Mouse (Mus musculus) neutrophil, adult 59 days (primary cell): ENCODE data around the gene Gm10643. TPM values are rescaled to one million over a fixed set of nuclear protein-coding genes. Genes with fewer than 3 reads are reported as not detected.

ENCODE experiments used
- total RNA-seq, 2 experiments: library from RNA; stranded (reverse); gene quantifications; 1 replicate in 1 of 2; 2 replicates in 1 of 2; pipeline ENCODE4 v1.2.4; 2023

Gm10643 gene
- total RNA-seq: 1 to 10 TPM; 1.5 to 1.9 TPM

DNA sequence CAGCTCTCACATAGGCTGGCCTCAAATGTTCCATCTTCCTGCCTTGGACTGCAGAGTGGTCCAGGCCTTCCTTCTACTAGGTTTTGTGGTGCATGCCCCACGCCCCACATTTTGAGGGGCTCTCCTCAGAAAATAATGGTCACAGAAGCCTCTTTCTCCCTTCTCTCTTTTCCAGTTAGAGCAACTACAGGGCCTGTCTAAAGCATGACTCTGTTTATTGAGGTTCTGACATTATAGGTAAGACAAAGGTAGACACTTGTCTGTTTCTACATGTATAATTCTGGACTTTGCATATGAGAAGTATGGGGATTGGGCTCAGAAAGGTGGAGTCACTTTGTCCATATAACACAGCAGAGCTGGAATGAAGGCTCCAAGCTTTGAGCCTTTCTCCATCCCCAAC is at the start of gene Gm10643:
Gene Gm10643 (minus strand): TSS at position 101 of the 400 bp plus-strand sequence.

DNA sequence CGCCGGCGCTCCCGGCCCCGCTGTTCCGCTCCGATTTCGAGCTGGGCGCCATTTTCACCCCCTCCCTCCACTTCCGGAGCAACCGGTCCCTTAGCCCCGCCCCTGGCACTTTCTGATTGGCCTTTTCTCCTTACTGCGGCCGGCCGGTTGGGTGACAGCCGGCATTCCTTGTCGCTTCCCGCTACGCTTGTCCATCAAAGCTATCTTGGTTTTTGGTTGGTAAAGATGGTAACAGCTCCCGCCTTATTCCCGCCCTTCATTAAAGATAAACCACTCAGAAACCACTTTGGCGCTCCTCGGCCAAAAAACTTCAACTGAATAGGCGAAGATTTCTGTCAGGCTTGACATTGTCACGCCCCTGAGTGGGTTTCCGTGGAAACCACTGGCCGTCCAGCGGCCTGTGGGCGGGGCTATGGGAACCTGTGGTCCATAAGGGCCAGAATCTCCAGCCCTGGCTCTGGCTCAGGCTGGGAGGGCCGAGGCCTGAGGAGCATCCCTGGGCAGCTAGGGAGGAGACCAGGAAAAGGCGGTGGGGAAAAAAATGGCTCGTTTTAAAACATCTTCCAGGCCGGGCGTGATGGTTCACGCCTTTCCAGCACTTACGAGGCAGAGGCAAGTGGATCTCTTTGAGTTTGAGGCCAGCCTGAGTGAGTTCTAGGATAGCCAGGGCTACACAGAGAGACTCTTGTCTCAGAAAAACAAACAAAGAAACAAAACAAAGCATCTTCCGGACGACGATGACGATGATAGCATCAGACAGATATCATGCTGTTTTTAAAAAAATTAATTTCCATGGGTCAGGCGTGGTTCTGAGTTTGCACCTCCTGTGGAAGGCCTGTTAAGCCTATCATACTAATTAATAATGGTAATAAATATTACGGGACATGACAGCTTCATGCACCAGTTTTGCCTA is 40.0 kb upstream of the Gm10643 start, which contains the start of gene Dcaf15:
Gene Dcaf15 (minus strand): TSS at position 72 of the 913 bp plus-strand sequence.

GRCm38 (mm10) chr8:84066291-84066930 is 1.5 kb upstream of the Gm10643 start, which contains the start of gene Rfx1:
Rfx1 (plus strand) TSS chr8:84066834.

GRCm38 (mm10) chr8:84044900-84045299 is 20.0 kb downstream of the Gm10643 start, which contains the start of gene Rln3:
Rln3 (minus strand) TSS chr8:84045000.

GRCm38 (mm10) chr8:84042066-84042947 is 22.6 kb downstream of the Gm10643 start, which contains the start of gene Il27ra:
Il27ra (minus strand) TSS chr8:84042589.

GRCm38 (mm10) chr8:84021096-84021495 is 43.8 kb downstream of the Gm10643 start, which contains the start of gene Palm3:
Palm3 (plus strand) TSS chr8:84021471.

Other genes starting within 250 kb of the Gm10643 start
- gene Adgrl1, start 165.0 kb downstream of the Gm10643 start, total RNA-seq: 1 to 10 TPM; 1.4 to 2.7 TPM
- under 1 TPM in 1 of 2 experiments, not detected in 1; 0.26 TPM for gene Gm10644, start 109.9 kb downstream of the Gm10643 start, total RNA-seq
- gene Asf1b, start 109.6 kb downstream of the Gm10643 start, total RNA-seq: 10 to 100 TPM; 47.9 to 50.2 TPM
- 10 to 100 TPM; 33.3 to 34.6 TPM for gene Prkaca, start 92.1 kb downstream of the Gm10643 start, total RNA-seq
- gene Samd1, start 67.5 kb downstream of the Gm10643 start, total RNA-seq: 10 to 100 TPM; 35.0 to 52.0 TPM
- not detected for gene 1700067K01Rik, start 63.6 kb downstream of the Gm10643 start, total RNA-seq
- gene 2210011C24Rik, start 53.0 kb downstream of the Gm10643 start, total RNA-seq: not detected
- gene Palm3, start 43.7 kb downstream of the Gm10643 start, total RNA-seq: not detected
- 1 to 10 TPM in 1 of 2 experiments, under 1 TPM in 1; 0.89 to 2.0 TPM for gene Il27ra, start 22.5 kb downstream of the Gm10643 start, total RNA-seq
- not detected for gene Rln3, start 20.1 kb downstream of the Gm10643 start, total RNA-seq
- 10 to 100 TPM; 35.4 to 36.8 TPM for gene Rfx1, start 1.7 kb upstream of the Gm10643 start, total RNA-seq
- 10 to 100 TPM; 23.7 to 28.3 TPM for gene Dcaf15, start 39.6 kb upstream of the Gm10643 start, total RNA-seq
- under 1 TPM in 1 of 2 experiments, not detected in 1; 0.31 TPM for gene Podnl1, start 60.9 kb upstream of the Gm10643 start, total RNA-seq
- gene Cc2d1a, start 82.8 kb upstream of the Gm10643 start, total RNA-seq: 10 to 100 TPM; 15.7 to 19.0 TPM
- under 1 TPM; 0.16 to 0.35 TPM for gene 4930432K21Rik, start 82.9 kb upstream of the Gm10643 start, total RNA-seq
- gene Nanos3, start 120.1 kb upstream of the Gm10643 start, total RNA-seq: not detected
- 10 to 100 TPM; 43.5 to 44.8 TPM for gene Zswim4, start 171.9 kb upstream of the Gm10643 start, total RNA-seq
- 100 to 1,000 TPM; 181 to 189 TPM for gene D8Ertd738e, start 184.6 kb upstream of the Gm10643 start, total RNA-seq
- gene Mri1, start 192.2 kb upstream of the Gm10643 start, total RNA-seq: 10 to 100 TPM; 12.6 to 13.3 TPM
- 10 to 100 TPM; 16.9 to 26.6 TPM for gene Ccdc130, start 205.2 kb upstream of the Gm10643 start, total RNA-seq